Mouse (Mus musculus) kidney, adult 2 months (tissue): ENCODE measurements around the gene Foxj2. TPM values are rescaled to one million over a fixed set of nuclear protein-coding genes. Genes with fewer than 3 reads are reported as not detected.

Experiments used
- DNase-seq: peaks from one replicate; pipeline ENCODE4 v3.0.0; 2021
- H3K27ac ChIP-seq: fragments of 200-500 bp; 2 replicates; pipeline ENCODE4 v1.5.1; 2012; ENCODE audit warnings: low read depth, low read length, control low read depth, inconsistent platforms; ENCODE audit not compliant: insufficient read depth
- H3K27me3 ChIP-seq: fragments of 200-500 bp; replicated peaks from 2 replicates; pipeline ENCODE4 v1.6.1; 2012; ENCODE audit warnings: mild to moderate bottlenecking, moderate library complexity, low read length, inconsistent platforms; ENCODE audit not compliant: control insufficient read depth, insufficient read depth
- H3K36me3 ChIP-seq: fragments of 200-500 bp; 2 replicates; pipeline ENCODE4 v1.6.1; 2012; ENCODE audit warnings: mild to moderate bottlenecking, moderate library complexity, low read length, inconsistent platforms; ENCODE audit not compliant: control insufficient read depth, insufficient read depth
- H3K4me1 ChIP-seq: fragments of 200-500 bp; 2 replicates; pipeline ENCODE4 v1.6.1; 2011; ENCODE audit warnings: low read length; ENCODE audit not compliant: control insufficient read depth, insufficient read depth
- H3K4me3 ChIP-seq: fragments of 200-500 bp; 2 replicates; pipeline ENCODE4 v1.5.1; 2011; ENCODE audit warnings: mild to moderate bottlenecking, low read depth, low read length, control low read depth; ENCODE audit not compliant: insufficient read depth
- CTCF ChIP-seq: fragments of 200-500 bp; conservative IDR thresholded peaks from 2 replicates; pipeline ENCODE4 v1.5.1; 2011; ENCODE audit warnings: low read depth, mild to moderate bottlenecking, control low read depth, low read length, moderate library complexity, mixed read lengths; ENCODE audit not compliant: insufficient read depth, insufficient read length
- POLR2A ChIP-seq: fragments of 200-500 bp; IDR thresholded peaks from one replicate; pipeline ENCODE4 v1.6.1; 2011; ENCODE audit warnings: low read depth, low read length, control low read depth
- WGBS: fragments of 180-500 bp; shearing (Covaris S2); methylation state at CpG from one replicate; pipeline ENCODE4 v1.1.7; 2018; 5-methylcytosine and 5-hydroxymethylcytosine counted together
- polyA plus RNA-seq: library from polyadenylated mRNA; depleted of rRNA; stranded (reverse); fragments of >200 nt; gene quantifications from 2 replicates; pipeline ENCODE4 v1.2.3, GENCODE M21; 2012

The Foxj2 gene
- polyA plus RNA-seq, 1 experiment = 12.7 TPM

GRCm38 (mm10) chr6:122832880-122833279 lies 13.2 kb downstream of the Foxj2 start:
- H3K4me1 ChIP-seq = no peaks in the 10 kb centered on the region
- no peak overlapping the region for H3K4me3 ChIP-seq
- no peaks in the 10 kb centered on the region for H3K27me3 ChIP-seq
- TF ChIP-seq CTCF = no peak
- no peak for TF ChIP-seq POLR2A
- no peak for DNase-seq
- 81% methylated on average over 7 of the region's 7 CpGs for WGBS
- peaks cover 9% of the 10 kb centered on the region for H3K36me3 ChIP-seq
- no peak overlapping the region for H3K27ac ChIP-seq

- TF ChIP-seq POLR2A (no peak), CTCF (peak; percentile 74)
- H3K4me1 ChIP-seq = no peaks in the 10 kb centered on the region
- no peak overlapping the region for H3K27ac ChIP-seq
- 72% methylated on average over 4 of the region's 4 CpGs for WGBS
- no peak overlapping the region for H3K4me3 ChIP-seq
- peak; percentile 48 for DNase-seq
- peaks cover 9% of the 10 kb centered on the region for H3K36me3 ChIP-seq
- no peaks in the 10 kb centered on the region for H3K27me3 ChIP-seq
These were observed 14.7 kb downstream of the Foxj2 start for GRCm38 (mm10) chr6:122834365-122834764.

- 94% methylated on average over 3 of the region's 3 CpGs for WGBS
- DNase-seq = no peak
- no peak overlapping the region for H3K4me3 ChIP-seq
- H3K36me3 ChIP-seq = peaks cover 9% of the 10 kb centered on the region
- TF ChIP-seq CTCF = no peak
- no peak for TF ChIP-seq POLR2A
- no peak overlapping the region for H3K27ac ChIP-seq
- no peaks in the 10 kb centered on the region for H3K4me1 ChIP-seq
- H3K27me3 ChIP-seq = no peaks in the 10 kb centered on the region
These were observed 17.3 kb downstream of the Foxj2 start for GRCm38 (mm10) chr6:122836974-122837373.

GRCm38 (mm10) chr6:122837539-122837938 lies 17.8 kb downstream of the Foxj2 start:
- no peak overlapping the region for H3K27ac ChIP-seq
- DNase-seq = no peak
- WGBS = 74% methylated on average over 5 of the region's 5 CpGs
- no peak overlapping the region for H3K4me3 ChIP-seq
- H3K4me1 ChIP-seq = no peaks in the 10 kb centered on the region
- TF ChIP-seq CTCF (no peak), POLR2A (no peak)
- H3K27me3 ChIP-seq = no peaks in the 10 kb centered on the region
- peaks cover 9% of the 10 kb centered on the region for H3K36me3 ChIP-seq

GRCm38 (mm10) chr6:122843759-122844158 lies 24.0 kb downstream of the Foxj2 start:
- Histone ChIP-seq H3K36me3 (no peaks in the 10 kb centered on the region; the same call in none of the 2 replicates), H3K27ac (no peak overlapping the region), H3K27me3 (no peaks in the 10 kb centered on the region), H3K4me3 (no peak overlapping the region), H3K4me1 (no peaks in the 10 kb centered on the region)
- TF ChIP-seq POLR2A (no peak), CTCF (no peak)
- no peak for DNase-seq
- WGBS = 81% methylated on average over 6 of the region's 6 CpGs

- 56% methylated on average over 2 of the region's 2 CpGs for WGBS
- no peak for TF ChIP-seq CTCF
- TF ChIP-seq POLR2A = no peak
- Histone ChIP-seq H3K27me3 (no peaks in the 10 kb centered on the region), H3K36me3 (no peaks in the 10 kb centered on the region), H3K4me3 (no peak overlapping the region), H3K27ac (no peak overlapping the region), H3K4me1 (no peaks in the 10 kb centered on the region)
- DNase-seq = no peak
These were observed 33.0 kb downstream of the Foxj2 start for GRCm38 (mm10) chr6:122852696-122853095.

GRCm38 (mm10) chr6:122854552-122854951 lies 34.8 kb downstream of the Foxj2 start:
- no peak for DNase-seq
- Histone ChIP-seq H3K4me1 (no peaks in the 10 kb centered on the region), H3K4me3 (no peak overlapping the region), H3K27ac (no peak overlapping the region), H3K27me3 (no peaks in the 10 kb centered on the region), H3K36me3 (no peaks in the 10 kb centered on the region)
- 67% methylated on average over 12 of the region's 12 CpGs for WGBS
- TF ChIP-seq CTCF = no peak
- no peak for TF ChIP-seq POLR2A

GRCm38 (mm10) chr6:122855955-122856354 lies 36.2 kb downstream of the Foxj2 start, which contains the start of gene C3ar1:
TSS of gene C3ar1 (minus strand) at chr6:122856161.
- 72% methylated on average over 7 of the region's 7 CpGs for WGBS
- H3K4me3 ChIP-seq = no peak within 1 kb of the TSS
- H3K27ac ChIP-seq = no peak within 1 kb of the TSS
- TF ChIP-seq CTCF (no peak), POLR2A (no peak)
- H3K4me1 ChIP-seq = no peaks in the 10 kb centered on the region
- H3K27me3 ChIP-seq = no peaks in the 10 kb centered on the region
- no peak for DNase-seq
- no peaks in the 10 kb centered on the region for H3K36me3 ChIP-seq
